Mouse (Mus musculus): Measurements from ENCODE around the gene Gm7233.
"Not testable (repeated sequence)": the region's sequence is repeated elsewhere in the genome, so short reads cannot be mapped to it uniquely, and the experiment has no call there.

The Gm7233 gene

GRCm38 (mm10) chr14:43179567-43179966 is at the start of gene Gm7233:
Gene Gm7233, plus strand, starts transcription at chr14:43179867.
- not testable (repeated sequence) for DNase-seq (ENCODE audit: low spot score in 2 of 2)

DNA sequence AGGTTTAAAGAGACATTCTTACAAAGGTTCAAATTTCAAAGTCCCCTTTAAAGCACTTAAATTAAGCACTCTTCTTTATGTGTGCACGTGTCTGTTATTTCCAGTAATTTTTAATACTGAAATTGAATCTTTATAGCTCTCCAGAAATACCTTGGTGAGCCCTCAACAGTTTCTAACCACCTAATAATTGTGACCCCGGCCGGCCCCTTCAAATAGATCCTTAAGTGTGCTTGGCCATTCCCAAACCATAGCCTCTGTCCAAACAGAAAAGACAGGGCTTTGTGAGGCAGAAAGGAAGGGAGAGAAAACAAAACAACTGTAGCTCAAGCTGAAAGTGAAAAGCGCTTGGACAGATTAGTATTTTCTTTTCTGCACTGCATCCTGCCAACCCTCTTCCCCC is 12.5 kb upstream of the Gm7233 start:
- not testable (repeated sequence) for DNase-seq (ENCODE audit: low spot score in 2 of 2)

DNA sequence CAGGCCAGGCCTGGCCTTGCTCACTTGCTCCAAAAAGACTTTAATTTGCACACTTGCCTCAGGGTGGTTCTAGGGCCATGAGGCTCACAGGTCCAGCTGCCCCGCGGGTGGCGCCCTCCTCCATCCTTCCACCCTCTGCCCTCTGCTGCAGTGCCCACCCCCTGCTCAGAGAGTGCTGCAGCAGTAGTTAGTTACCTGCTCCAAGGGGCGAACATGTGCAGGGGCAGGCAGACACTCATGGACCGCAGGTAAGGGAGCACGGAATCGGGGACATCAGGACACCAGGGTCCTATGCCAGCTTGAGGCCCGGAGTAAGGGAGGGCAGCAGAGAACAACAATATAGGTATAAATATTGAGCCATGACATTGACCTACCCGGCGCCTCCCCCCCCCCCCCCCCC is 11.7 kb upstream of the Gm7233 start:
- DNase-seq (ENCODE audit: low spot score in 2 of 2): not testable (repeated sequence)

GRCm38 (mm10) chr14:43168573-43169170 is 11.0 kb upstream of the Gm7233 start:
- not testable (repeated sequence) for DNase-seq (ENCODE audit: low spot score in 2 of 2)

- DNase-seq (ENCODE audit: low spot score in 2 of 2): not testable (repeated sequence)
These were observed 55.5 kb downstream of the Gm7233 start, which contains the start of gene Gm8122 for GRCm38 (mm10) chr14:43235204-43235603. Gene Gm8122, minus strand, starts transcription at chr14:43235304.

Data from heart, adult 9 months (tissue).